Mouse (Mus musculus) midbrain, embryonic 16.5 days (tissue): ENCODE data around the gene Wdr63. TPM values are rescaled to one million over a fixed set of nuclear protein-coding genes. Genes with fewer than 3 reads are reported as not detected.
A peak's percentile ranks its signal among the peaks of the same experiment; 100 is the strongest.

Experiments used
- ATAC-seq: fragments of 200-750 bp; cut with Nextera tagmentation; 2 replicates; pipeline ENCODE4 v1.8.0; 2017; ENCODE audit warnings: moderate TSS enrichment
- H3K27ac ChIP-seq: fragments of 300-500 bp; sonication (generic); 2 replicates; pipeline ENCODE4 v1.5.1; 2014; ENCODE audit warnings: mild to moderate bottlenecking, low read length, mixed read lengths
- H3K27me3 ChIP-seq: fragments of 300-500 bp; sonication (generic); 2 replicates; pipeline ENCODE4 v1.6.1; 2014; ENCODE audit warnings: low read depth, low read length, mixed read lengths; ENCODE audit not compliant: control insufficient read depth, insufficient read depth
- H3K36me3 ChIP-seq: fragments of 300-500 bp; sonication (generic); 2 replicates; pipeline ENCODE4 v1.6.1; 2014; ENCODE audit warnings: mild to moderate bottlenecking, low read length, moderate library complexity, mixed read lengths; ENCODE audit not compliant: control insufficient read depth, insufficient read depth
- H3K4me1 ChIP-seq: fragments of 300-500 bp; sonication (generic); 2 replicates; pipeline ENCODE4 v1.6.1; 2014; ENCODE audit warnings: mild to moderate bottlenecking, low read length, mixed read lengths; ENCODE audit not compliant: control insufficient read depth, insufficient read depth
- H3K4me2 ChIP-seq: fragments of 300-500 bp; sonication (generic); 2 replicates; pipeline ENCODE4 v1.6.1; 2014; ENCODE audit warnings: mild to moderate bottlenecking, low read length, mixed read lengths
- H3K4me3 ChIP-seq: fragments of 300-500 bp; sonication (generic); 2 replicates; pipeline ENCODE4 v1.5.1; 2014; ENCODE audit warnings: low read depth, mild to moderate bottlenecking, low read length, moderate library complexity, mixed read lengths
- H3K9ac ChIP-seq: fragments of 300-500 bp; sonication (generic); 2 replicates; pipeline ENCODE4 v1.6.1; 2014; ENCODE audit warnings: low read depth, low read length, mixed read lengths
- H3K9me3 ChIP-seq: fragments of 300-500 bp; sonication (generic); replicated peaks from 2 replicates; pipeline ENCODE4 v1.6.1; 2014; ENCODE audit warnings: mild to moderate bottlenecking, low read length, mixed read lengths; ENCODE audit not compliant: control insufficient read depth, poor library complexity, severe bottlenecking
- WGBS: fragments of 180-500 bp; shearing (Covaris S2); extraction: QIAGEN DNeasy Blood & Tissue Kit; methylation state at CpG from one replicate; pipeline ENCODE4 v1.1.7; 2014; 5-methylcytosine and 5-hydroxymethylcytosine counted together
- polyA plus RNA-seq: library from polyadenylated mRNA; unstranded; fragments of >200 nt; fragmentation: Nextera tagmentation; extraction: Ambion mirVana; gene quantifications from 2 replicates; pipeline ENCODE4 v1.2.1, GENCODE M21; 2015

Gene Wdr63
- polyA plus RNA-seq, 1 experiment from 2014 or later = 1.1 TPM

- Histone ChIP-seq H3K9ac (no peak overlapping the region), H3K27me3 (peaks cover 18% of the 10 kb centered on the region), H3K4me3 (peak overlapping the region; percentile 33; the same call in 1 of the 2 replicates), H3K27ac (no peak overlapping the region), H3K4me2 (peak overlapping the region; percentile 76), H3K4me1 (peaks cover 14% of the 10 kb centered on the region), H3K36me3 (no peaks in the 10 kb centered on the region), H3K9me3 (peaks cover 1% of the 10 kb centered on the region; the same call in 1 of the 2 replicates)
- WGBS = 27% methylated on average over 11 of the region's 11 CpGs
- no peak for ATAC-seq
These were observed 42.6 kb upstream of the Wdr63 start for GRCm38 (mm10) chr3:146150560-146150959.

- Histone ChIP-seq H3K9ac (peak overlapping the region; percentile 60), H3K9me3 (peaks cover 6% of the 10 kb centered on the region; the same call in 1 of the 2 replicates), H3K36me3 (no peaks in the 10 kb centered on the region), H3K4me2 (peak overlapping the region; percentile 76), H3K4me1 (peaks cover 14% of the 10 kb centered on the region), H3K27me3 (peaks cover 18% of the 10 kb centered on the region), H3K27ac (no peak overlapping the region), H3K4me3 (peak overlapping the region; percentile 33)
- WGBS = 0% methylated on average over 26 of the region's 26 CpGs
- ATAC-seq = no peak
These were observed 42.1 kb upstream of the Wdr63 start for GRCm38 (mm10) chr3:146150058-146150400.

GRCm38 (mm10) chr3:146149156-146150057, 41.5 kb upstream of the Wdr63 start, which contains the start of gene Mcoln2:
Gene Mcoln2, plus strand, starts transcription at chr3:146149833.
- Histone ChIP-seq H3K4me2 (peak within 1 kb of the TSS; percentile 76), H3K36me3 (no peaks in the 10 kb centered on the region), H3K27ac (no peak within 1 kb of the TSS), H3K4me1 (peaks cover 14% of the 10 kb centered on the region), H3K4me3 (peak within 1 kb of the TSS; percentile 33), H3K9me3 (peaks cover 6% of the 10 kb centered on the region; the same call in 1 of the 2 replicates), H3K9ac (peak within 1 kb of the TSS; percentile 60), H3K27me3 (peaks cover 18% of the 10 kb centered on the region)
- ATAC-seq = no peak; the same call in 1 of the 2 replicates
- 12% methylated on average over 33 of the region's 34 CpGs for WGBS

- no peaks in the 10 kb centered on the region for H3K36me3 ChIP-seq
- ATAC-seq = no peak
- WGBS = 65% methylated on average over 5 of the region's 5 CpGs
- H3K27ac ChIP-seq = no peak overlapping the region
- no peak overlapping the region for H3K4me3 ChIP-seq
- no peak overlapping the region for H3K4me2 ChIP-seq
- H3K4me1 ChIP-seq = peaks cover 8% of the 10 kb centered on the region
- no peak overlapping the region for H3K9ac ChIP-seq
- H3K27me3 ChIP-seq = peaks cover 8% of the 10 kb centered on the region
- peaks cover 6% of the 10 kb centered on the region; the same call in 1 of the 2 replicates for H3K9me3 ChIP-seq
These were observed 38.2 kb upstream of the Wdr63 start for GRCm38 (mm10) chr3:146146131-146146530.

GRCm38 (mm10) chr3:146145501-146145900, 37.6 kb upstream of the Wdr63 start:
- WGBS = 62% methylated on average over 5 of the region's 5 CpGs
- Histone ChIP-seq H3K9ac (no peak overlapping the region), H3K9me3 (peaks cover 6% of the 10 kb centered on the region; the same call in 1 of the 2 replicates), H3K27ac (no peak overlapping the region), H3K36me3 (no peaks in the 10 kb centered on the region), H3K4me1 (peaks cover 8% of the 10 kb centered on the region), H3K27me3 (peaks cover 2% of the 10 kb centered on the region), H3K4me2 (no peak overlapping the region), H3K4me3 (no peak overlapping the region)
- no peak for ATAC-seq

- no peak overlapping the region for H3K27ac ChIP-seq
- H3K27me3 ChIP-seq = no peaks in the 10 kb centered on the region
- no peak overlapping the region for H3K4me3 ChIP-seq
- no peaks in the 10 kb centered on the region for H3K4me1 ChIP-seq
- peaks cover 6% of the 10 kb centered on the region; the same call in 1 of the 2 replicates for H3K9me3 ChIP-seq
- no peak overlapping the region for H3K9ac ChIP-seq
- WGBS = 74% methylated on average over 7 of the region's 7 CpGs
- H3K4me2 ChIP-seq = no peak overlapping the region
- H3K36me3 ChIP-seq = no peaks in the 10 kb centered on the region
- ATAC-seq = peak; percentile 51; the same call in 1 of the 2 replicates
These were observed 34.6 kb upstream of the Wdr63 start for GRCm38 (mm10) chr3:146142523-146142922.

GRCm38 (mm10) chr3:146140276-146140675, 32.3 kb upstream of the Wdr63 start:
- WGBS = 93% methylated on average over 7 of the region's 7 CpGs
- Histone ChIP-seq H3K9ac (no peak overlapping the region), H3K36me3 (no peaks in the 10 kb centered on the region), H3K4me2 (no peak overlapping the region), H3K9me3 (peaks cover 2% of the 10 kb centered on the region; the same call in 1 of the 2 replicates), H3K4me3 (no peak overlapping the region), H3K27me3 (no peaks in the 10 kb centered on the region), H3K27ac (no peak overlapping the region), H3K4me1 (no peaks in the 10 kb centered on the region)
- ATAC-seq = no peak

GRCm38 (mm10) chr3:146136422-146136821, 28.5 kb upstream of the Wdr63 start:
- Histone ChIP-seq H3K4me2 (no peak overlapping the region), H3K4me1 (no peaks in the 10 kb centered on the region), H3K36me3 (no peaks in the 10 kb centered on the region), H3K9me3 (peaks cover 2% of the 10 kb centered on the region; the same call in 1 of the 2 replicates), H3K9ac (no peak overlapping the region), H3K27ac (no peak overlapping the region), H3K4me3 (no peak overlapping the region), H3K27me3 (no peaks in the 10 kb centered on the region)
- 32% methylated on average over 10 of the region's 10 CpGs for WGBS
- no peak for ATAC-seq

- WGBS = 92% methylated on average over 2 of the region's 2 CpGs
- H3K27me3 ChIP-seq = no peaks in the 10 kb centered on the region
- H3K27ac ChIP-seq = no peak overlapping the region
- peaks cover 2% of the 10 kb centered on the region; the same call in 1 of the 2 replicates for H3K9me3 ChIP-seq
- H3K4me3 ChIP-seq = no peak overlapping the region
- H3K9ac ChIP-seq = no peak overlapping the region
- H3K4me1 ChIP-seq = no peaks in the 10 kb centered on the region
- no peak overlapping the region for H3K4me2 ChIP-seq
- no peak for ATAC-seq
- no peaks in the 10 kb centered on the region for H3K36me3 ChIP-seq
These were observed 27.5 kb upstream of the Wdr63 start for GRCm38 (mm10) chr3:146135417-146135816.
